Mouse (Mus musculus) spleen, postnatal 0 days (tissue): Measurements from ENCODE around the gene Fam221a. TPM values are rescaled to one million over a fixed set of nuclear protein-coding genes. Genes with fewer than 3 reads are reported as not detected.

Experiments
- polyA plus RNA-seq: library from polyadenylated mRNA; unstranded; fragments of >200 nt; fragmentation: Nextera tagmentation; extraction: Ambion mirVana; gene quantifications from 2 replicates; pipeline ENCODE4 v1.2.1, GENCODE M21; 2015

The Fam221a gene
- polyA plus RNA-seq, result 4.5 and 4.6 TPM in 2 replicates

GRCm38 (mm10) chr6:49367159-49368054 is at the start of gene Fam221a:
Gene Fam221a, plus strand, starts transcription at chr6:49367739.

GRCm38 (mm10) chr6:49318966-49319594 is 48.5 kb upstream of the Fam221a start, which contains the start of gene Ccdc126:
Gene Ccdc126, plus strand, starts transcription at chr6:49319274.

GRCm38 (mm10) chr6:49395316-49395715 is 27.8 kb downstream of the Fam221a start, which contains the start of gene Stk31:
Gene Stk31, plus strand, starts transcription at chr6:49395604.

Other genes with a start within 250 kb of the Fam221a start
- gene Igf2bp3, start 152.8 kb upstream of the Fam221a start, polyA plus RNA-seq, result 22.8 and 24.5 TPM in 2 replicates
- 73.4 and 79.9 TPM in 2 replicates for gene Tra2a, start 103.7 kb upstream of the Fam221a start, polyA plus RNA-seq
- 4.6 and 5.7 TPM in 2 replicates for gene Ccdc126, start 48.5 kb upstream of the Fam221a start, polyA plus RNA-seq
- gene Stk31, start 27.9 kb downstream of the Fam221a start, polyA plus RNA-seq, result 0.10 TPM in 1 of 2 replicates, not detected in the other